Mouse (Mus musculus) cerebellum, adult (tissue): Measurements from ENCODE around the gene Stat4.
A peak's percentile ranks its signal among the peaks of the same experiment; 100 is the strongest.

Experiments
- ATAC-seq: cut with Nextera tagmentation; 2 replicates; pipeline ENCODE4 v1.9.2; 2017; ENCODE audit warnings: mild to moderate bottlenecking, moderate library complexity, mixed read lengths; ENCODE audit not compliant: insufficient number of reproducible peaks, low FRiP score, low TSS enrichment

The Stat4 gene

GRCm38 (mm10) chr1:52088634-52089033, 101.7 kb downstream of the Stat4 start:
- no peak for ATAC-seq

- 0 out of 2 replicates have a peak, but pooled peaks have one; percentile 36 for ATAC-seq
These were observed 111.8 kb downstream of the Stat4 start for GRCm38 (mm10) chr1:52098618-52099232.

DNA sequence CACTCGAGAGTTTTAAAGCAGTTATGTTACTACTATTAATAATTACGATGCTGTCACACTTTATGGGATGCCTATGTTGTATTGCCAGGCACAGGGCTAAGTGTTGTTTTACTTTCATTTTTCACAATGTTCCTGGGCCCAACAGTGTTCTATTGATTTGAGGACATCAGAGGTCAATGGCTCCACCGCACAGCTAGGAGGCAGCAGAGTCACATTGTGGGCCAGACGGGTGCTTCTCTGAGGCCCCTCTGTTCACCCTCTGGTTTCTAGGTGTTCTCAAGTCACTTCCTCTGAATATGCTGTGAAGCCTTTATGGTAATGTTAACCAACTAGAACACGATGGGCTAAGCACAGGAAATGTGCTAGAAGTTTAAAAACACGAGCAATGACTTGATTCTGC, 113.5 kb downstream of the Stat4 start:
- no peak for ATAC-seq

DNA sequence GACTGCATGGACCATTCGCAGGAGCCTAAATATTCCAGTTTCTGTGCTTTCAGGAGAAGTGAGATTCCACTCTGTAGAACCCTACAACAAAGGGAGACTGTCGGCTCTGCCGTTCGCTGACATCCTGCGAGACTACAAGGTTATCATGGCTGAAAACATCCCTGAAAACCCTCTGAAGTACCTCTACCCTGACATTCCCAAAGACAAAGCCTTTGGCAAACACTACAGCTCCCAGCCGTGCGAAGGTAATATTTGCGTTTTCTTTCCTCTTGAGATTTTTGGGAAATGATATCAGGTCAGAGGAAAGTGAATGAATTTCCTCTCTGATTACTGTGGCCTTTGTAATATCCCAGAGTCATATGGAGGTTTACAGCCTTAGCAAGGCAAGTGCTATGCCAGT, 115.8 kb downstream of the Stat4 start:
- ATAC-seq, result no peak

GRCm38 (mm10) chr1:52107206-52107605, 120.3 kb downstream of the Stat4 start:
- no peak for ATAC-seq

DNA sequence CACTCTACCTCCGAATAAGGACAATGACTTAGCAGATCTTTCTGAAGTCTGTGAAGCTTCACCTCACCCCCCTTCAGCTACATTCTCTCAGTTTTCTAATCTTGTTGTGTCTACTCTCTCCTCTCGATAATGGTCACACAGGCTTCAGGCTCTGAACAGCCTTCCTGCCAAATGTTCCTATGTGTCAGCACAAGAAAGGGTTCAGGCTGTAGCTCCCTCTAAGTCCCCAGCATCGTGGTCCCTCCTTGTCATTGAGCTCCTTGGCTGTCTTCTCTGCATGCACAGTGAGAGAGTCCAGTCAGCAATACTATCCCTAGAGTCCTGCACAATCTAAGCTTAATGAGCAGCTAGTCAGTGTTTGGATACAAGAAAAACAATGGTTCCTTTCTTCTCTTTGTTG, 124.3 kb downstream of the Stat4 start:
- ATAC-seq, result no peak

GRCm38 (mm10) chr1:52112301-52112700, 125.4 kb downstream of the Stat4 start:
- ATAC-seq, result no peak

GRCm38 (mm10) chr1:52113067-52113665, 126.2 kb downstream of the Stat4 start:
- ATAC-seq, result peak; percentile 51; the same call in 1 of the 2 replicates

DNA sequence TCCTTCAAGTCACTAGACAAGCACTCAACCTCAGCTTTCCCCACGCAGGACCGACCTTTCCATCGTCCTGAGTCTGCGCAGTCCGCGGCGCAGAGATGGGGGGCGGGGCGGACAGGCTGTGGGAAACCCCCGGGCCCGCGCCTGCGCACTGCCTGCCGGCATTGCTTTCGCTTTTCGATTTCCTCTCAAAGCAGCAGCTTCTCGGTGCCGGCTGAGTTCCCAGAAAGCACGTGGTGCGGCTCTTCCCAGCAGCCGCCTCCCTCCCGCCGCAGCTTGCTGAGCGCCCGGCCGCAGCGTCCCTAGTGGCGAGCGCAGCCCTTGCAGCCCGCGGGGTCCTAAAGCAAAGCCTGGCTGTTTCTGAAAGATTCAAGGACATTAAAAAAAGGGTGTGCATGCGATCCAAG, 126.7 kb downstream of the Stat4 start:
- peak; percentile 95 for ATAC-seq

DNA sequence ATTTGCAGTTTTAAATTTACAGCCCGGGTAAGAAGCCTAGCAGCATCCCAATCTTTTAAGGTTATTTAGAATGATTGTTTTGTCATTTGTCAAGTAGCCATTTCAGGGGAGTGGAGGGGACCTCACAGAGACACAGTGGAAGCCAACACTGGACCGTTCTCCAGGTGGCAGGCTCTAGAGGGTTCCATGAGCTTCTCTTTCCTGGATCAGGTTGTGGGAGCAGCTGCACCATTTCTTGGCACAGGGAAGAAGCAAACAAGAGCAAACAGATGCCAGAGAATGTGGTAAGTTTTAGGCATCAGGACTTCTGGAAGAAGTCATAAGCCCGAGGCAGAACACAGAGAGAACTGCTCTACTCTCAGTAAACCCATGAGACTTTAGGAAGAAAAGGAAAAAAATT, 129.5 kb downstream of the Stat4 start:
- ATAC-seq, result no peak

DNA sequence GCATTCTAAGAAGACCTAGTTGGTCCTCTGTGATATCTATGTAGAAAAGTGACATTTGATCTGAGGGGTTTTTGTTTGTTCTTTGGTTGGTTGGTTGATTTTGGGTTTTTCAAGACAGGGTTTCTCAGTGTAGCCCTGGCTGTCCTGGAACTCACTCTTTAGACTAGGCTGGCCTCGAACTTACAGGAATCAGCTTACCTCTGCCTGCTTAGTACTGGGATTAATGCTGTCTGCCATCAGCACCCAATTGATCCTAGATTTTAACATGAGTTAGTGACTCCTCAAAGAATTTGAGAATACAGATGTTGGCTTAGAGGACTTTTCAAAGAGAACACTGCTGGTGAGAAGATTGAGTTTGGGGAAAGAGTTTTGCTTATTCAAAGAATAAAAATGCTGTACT, 130.8 kb downstream of the Stat4 start:
- ATAC-seq, result no peak

DNA sequence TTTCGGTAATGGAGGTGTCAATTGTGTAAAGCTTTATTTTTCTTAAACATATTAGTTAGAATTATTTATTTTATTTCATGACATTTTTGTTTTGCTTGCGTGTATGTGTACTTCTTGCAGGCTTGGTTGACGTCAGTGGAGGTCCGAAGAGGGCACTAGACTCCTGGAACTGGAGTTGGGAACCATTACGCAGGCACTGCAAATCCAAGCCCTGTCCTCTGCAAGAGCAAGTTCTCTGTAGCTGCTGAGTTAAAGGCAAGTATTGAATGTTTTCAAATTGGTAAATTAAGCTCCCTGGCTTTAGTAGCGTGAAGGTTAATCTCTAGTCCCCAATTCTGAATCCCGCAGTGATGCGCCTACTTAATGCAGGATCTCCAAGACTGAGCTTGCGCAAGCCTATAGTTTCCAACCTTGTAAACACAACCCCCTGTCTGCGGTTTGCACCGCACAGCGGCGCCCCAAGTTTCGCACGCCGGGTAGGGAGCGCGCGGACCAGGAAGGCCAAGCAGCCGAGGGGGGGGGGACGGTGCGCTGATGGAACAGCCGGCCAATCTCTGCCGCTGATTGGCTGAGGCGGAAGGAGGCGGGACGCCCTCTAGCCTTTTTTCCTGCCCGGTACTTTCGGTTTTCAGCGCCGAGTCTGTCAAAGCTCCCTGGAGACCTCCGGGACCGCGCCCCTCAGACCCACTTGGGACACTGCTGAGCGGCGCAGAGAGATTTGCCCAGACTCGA, 132.1 kb downstream of the Stat4 start, which contains the start of gene Stat1:
Stat1 (plus strand) TSS at position 581 of the 732 bp plus-strand sequence.
- peak; percentile 88 for ATAC-seq

DNA sequence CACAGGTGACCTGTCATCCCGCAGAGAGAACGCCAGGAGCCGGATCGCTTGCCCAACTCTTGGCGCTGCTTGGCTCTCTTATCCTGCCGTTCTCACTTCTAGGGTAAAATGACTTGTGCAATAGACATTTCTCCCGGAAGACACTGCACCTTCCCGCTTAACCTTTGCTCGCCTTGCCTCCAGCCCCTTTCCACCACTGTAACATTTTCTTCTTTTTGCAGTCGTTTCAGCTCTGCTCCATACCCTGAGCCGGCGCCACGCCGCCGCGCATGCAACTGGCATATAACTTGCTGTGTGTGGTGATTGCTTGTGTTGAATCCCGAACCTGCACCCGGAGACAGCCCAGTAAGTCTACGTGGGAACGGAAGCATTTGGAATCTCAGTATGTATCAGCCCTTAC, 132.7 kb downstream of the Stat4 start:
- peak; percentile 5; the same call in 1 of the 2 replicates for ATAC-seq

DNA sequence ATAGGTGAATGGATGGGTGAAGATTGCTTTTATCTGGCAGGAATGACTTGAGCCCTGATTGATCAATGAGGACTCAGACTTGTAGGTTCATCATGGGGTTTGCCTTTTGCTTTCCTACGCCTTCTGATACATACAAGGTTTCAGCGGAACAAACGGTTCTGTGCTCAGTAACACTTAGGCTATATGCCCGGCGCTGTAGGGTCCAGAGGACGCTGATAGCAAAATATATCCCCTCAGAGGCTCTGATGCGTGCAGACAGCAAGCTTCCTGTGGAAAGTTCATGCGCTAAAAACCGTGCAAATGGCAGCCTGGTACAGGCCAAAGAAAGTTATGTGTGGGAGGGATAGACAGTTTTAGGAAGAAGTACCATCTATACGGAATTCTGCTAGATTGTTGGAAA, 133.2 kb downstream of the Stat4 start:
- no peak for ATAC-seq

DNA sequence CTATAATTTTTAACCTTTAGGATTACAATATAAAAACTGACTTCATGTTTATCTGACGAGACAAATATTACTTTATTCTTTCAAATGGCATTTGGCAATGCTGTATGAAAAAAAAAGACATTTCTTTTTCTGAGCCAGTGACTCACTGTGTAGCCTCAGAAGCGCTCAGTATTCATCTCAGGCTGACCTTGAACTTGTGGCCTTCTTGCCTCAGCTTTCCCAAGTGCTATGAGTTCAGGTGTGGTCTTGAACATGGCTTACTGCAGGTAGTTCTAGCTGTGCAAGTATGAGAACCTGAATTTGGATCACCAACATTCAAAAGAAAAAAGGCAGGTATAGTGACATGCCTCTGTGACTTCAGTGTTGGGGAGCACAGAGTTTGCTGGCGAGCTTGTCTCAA, 134.1 kb downstream of the Stat4 start:
- no peak for ATAC-seq

DNA sequence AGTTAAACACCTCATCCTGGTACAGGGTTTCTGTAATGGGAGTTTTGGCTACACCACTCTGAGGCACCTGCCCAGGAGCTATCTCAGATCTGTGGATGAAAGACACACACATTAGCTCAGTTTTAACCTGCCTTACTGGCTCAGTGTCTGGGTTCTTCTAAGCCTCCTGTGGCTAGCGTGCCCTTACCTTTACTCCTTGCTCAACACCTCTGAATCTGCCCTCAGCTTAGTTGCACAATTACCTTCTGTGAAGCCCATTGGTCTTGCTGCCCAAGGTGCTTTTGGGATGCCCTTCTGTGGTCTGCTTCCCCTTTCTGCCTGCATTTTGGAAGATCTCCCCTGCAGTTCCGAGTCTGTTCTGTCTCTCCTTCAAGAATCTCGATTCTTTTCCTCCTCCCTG, 137.9 kb downstream of the Stat4 start:
- no peak for ATAC-seq

- no peak for ATAC-seq
These were observed 140.4 kb downstream of the Stat4 start for GRCm38 (mm10) chr1:52127350-52127749.

GRCm38 (mm10) chr1:52129794-52130193, 142.8 kb downstream of the Stat4 start:
- no peak for ATAC-seq

- ATAC-seq, result peak; percentile 60; the same call in 1 of the 2 replicates
These were observed 144.9 kb downstream of the Stat4 start for GRCm38 (mm10) chr1:52131787-52132377.

DNA sequence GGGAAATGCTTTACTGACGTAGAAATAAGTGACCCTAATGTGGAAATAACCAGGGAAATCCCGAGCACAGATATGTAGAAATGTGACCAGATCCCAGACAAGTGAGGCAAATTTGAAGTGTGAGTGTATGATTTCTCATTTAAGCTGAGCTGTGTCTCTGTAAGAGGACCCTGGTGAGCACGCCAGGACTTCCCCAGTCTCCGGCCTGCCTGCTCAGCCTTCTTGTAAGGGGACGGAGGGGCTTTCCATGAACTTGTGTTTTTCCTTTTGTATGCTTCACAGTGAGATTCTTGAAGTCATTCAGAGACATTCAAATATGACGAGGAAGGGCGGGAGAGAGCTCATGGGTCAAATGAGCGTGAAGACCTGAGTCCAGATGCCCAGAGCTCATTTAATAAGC, 146.3 kb downstream of the Stat4 start:
- ATAC-seq, result no peak

DNA sequence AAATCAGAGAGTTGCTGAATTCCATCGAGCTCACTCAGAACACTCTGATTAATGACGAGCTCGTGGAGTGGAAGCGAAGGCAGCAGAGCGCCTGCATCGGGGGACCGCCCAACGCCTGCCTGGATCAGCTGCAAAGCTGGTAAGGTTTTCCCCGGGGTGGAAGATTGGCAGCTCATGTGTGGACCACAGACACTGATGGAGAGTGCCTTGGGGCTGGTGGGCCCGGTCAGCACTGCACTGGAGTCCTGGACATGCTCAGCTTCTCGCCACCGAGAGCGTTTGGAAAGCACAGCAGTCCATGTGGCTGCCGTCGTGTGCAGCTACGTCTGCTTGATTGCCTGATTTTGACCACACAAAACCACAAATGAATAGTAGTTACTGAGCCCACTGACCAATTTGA, 150.3 kb downstream of the Stat4 start:
- ATAC-seq, result no peak
